Mouse (Mus musculus) skeletal muscle tissue, adult 2 months (tissue): ENCODE data around the gene Uspl1.

Source experiments
- DNase-seq: peaks from one replicate; pipeline ENCODE4 v3.0.0-alpha.2; 2012; ENCODE audit warnings: low read depth, low spot score

The Uspl1 gene

GRCm38 (mm10) chr5:149168051-149168450 lies 16.1 kb upstream of the Uspl1 start:
- DNase-seq: no peak

DNA sequence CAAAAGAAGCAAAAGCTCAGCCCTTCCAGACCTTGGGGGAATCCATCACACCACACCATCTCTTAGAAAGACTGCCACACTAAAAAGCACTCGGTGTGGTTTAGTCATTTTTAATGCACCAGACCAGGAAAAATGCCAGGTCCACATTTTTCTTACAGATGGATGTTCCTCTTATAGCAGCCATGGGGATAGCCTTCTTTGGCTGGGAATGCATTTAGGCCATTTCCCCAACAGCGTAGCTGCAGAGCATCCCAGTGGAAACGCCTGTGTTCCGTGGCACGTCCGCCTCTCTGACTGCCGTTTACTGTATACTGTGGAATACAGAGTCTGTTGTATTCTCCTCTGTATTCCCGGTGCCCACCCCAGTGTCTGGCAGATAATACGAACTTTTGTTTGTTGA lies 15.3 kb upstream of the Uspl1 start:
- no peak for DNase-seq

GRCm38 (mm10) chr5:149170841-149171588 lies 13.1 kb upstream of the Uspl1 start:
- DNase-seq: no peak

DNA sequence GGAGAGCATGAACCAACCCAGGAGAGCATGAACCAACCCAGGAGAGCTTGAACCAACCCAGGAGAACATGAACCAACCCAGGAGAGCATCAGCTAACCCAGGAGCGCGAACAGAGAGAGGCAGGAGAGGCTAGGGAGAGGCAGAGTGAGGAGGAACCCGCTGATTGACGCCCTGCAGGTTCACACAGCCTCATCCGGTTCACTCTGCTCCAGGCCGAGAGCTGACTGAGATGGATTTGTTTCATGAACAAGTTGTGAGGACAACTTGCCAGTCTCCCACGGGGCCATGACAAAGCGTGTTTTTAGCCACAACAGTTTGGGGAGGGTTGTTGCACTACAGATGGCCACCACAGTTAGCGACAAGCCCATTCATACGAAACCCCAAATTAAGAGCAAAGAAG lies 11.9 kb upstream of the Uspl1 start:
- no peak for DNase-seq

- DNase-seq: no peak
Measured at GRCm38 (mm10) chr5:149174527-149174926, 9.6 kb upstream of the Uspl1 start.

GRCm38 (mm10) chr5:149175736-149176135 lies 8.4 kb upstream of the Uspl1 start:
- DNase-seq: no peak

GRCm38 (mm10) chr5:149178095-149178494 lies 6.1 kb upstream of the Uspl1 start:
- no peak for DNase-seq

- DNase-seq: no peak
Measured at GRCm38 (mm10) chr5:149179826-149180225, 4.3 kb upstream of the Uspl1 start.

DNA sequence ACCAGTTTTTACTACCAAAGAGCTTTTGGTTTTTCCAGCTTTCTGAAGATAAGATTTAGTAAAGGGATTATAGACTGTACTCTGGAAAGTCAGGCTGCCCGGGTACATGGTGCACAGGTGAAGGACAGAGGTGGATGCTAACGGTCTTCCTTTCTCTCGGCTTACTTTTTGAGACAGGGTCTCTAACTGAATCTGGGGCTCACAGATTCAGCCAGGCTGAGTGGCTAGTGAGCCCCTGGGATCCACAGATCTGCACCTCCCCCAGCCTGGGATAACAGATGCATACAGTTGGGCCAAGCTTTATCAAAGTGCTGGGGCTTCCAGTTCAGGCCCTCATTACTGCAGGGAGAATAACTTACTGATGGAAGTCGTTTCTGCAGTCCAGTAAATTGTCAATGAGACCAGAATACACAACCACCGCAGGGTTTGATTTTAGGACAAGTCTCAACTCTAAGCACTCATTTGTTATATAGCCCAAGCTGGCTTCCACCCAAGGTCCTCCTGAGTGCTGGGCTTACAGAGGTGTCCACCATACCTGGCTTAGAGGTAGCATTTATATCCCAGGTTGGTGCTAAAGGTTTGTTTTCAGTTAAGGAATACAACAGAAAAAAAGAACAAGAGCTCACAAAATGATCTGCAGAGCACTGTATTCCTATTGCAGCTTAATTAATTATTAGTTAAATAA lies 1.8 kb upstream of the Uspl1 start:
- DNase-seq: no peak

GRCm38 (mm10) chr5:149183122-149183521 lies 1.0 kb upstream of the Uspl1 start:
- DNase-seq: no peak

DNA sequence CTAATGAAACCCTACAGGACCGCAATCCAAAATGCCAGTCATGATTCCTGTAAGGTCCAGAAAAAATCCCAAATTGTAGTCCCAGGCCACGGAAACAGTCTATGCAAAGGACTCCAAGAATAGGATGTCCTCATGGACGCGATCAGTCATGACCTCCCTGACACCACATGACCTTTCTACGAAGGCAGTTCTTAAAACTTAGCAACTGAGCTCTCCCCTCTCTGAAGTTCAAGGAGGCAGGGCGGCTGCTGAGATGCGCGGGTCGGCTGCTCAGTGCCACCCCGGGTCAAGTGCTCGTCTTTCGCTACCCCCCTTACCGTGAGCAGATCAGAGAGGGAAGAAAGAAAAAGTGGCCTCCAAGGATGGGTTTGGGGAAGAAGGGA lies 438 bp upstream of the Uspl1 start:
- peak; percentile 85 for DNase-seq

- DNase-seq: no peak
Measured at GRCm38 (mm10) chr5:149184844-149185186, 665 bp downstream of the Uspl1 start.

- DNase-seq: no peak
Measured at GRCm38 (mm10) chr5:149185806-149186205, 1.7 kb downstream of the Uspl1 start.

- DNase-seq: no peak
Measured at GRCm38 (mm10) chr5:149190160-149190559, 6.0 kb downstream of the Uspl1 start.

DNA sequence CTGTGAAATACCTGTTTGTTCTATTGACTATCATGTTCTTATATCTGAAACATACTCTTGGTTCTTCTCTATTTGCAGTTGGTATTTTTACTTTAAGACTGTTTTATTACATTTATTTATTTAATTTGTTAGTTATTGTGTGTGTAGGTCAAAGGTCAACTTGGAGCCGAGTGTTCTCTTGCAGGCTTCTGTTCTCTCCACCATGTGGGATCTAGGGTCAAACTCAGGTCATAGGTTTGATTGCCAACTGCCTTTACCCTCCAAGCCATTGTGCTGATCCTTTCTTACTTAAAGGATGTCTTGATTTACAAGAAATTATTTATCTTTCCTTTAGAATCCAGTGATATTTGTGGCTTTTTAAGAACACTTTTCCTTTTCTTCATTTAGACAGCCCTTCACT lies 12.5 kb downstream of the Uspl1 start:
- DNase-seq: no peak

DNA sequence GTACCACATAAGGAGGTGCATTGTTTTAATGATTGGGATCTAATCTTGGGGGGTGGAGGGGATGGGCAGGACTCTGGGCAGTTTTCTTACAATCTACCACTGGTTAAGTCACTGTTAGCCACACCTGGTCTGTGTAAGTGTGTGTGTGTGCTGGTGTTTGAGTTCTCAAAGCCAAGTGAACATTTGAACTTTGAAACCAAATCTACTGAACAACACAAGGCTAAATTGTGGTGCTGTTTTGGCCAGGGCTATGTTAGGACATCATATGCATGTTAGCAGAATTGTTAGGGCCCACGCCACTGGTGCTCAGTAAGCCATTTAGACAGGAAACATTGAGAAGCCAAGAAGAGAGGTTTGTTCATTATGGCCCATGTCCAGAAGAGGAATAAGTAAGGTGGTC lies 14.6 kb downstream of the Uspl1 start:
- DNase-seq: no peak

- DNase-seq: peak; percentile 46
Measured at GRCm38 (mm10) chr5:149202941-149203340, 18.8 kb downstream of the Uspl1 start.

DNA sequence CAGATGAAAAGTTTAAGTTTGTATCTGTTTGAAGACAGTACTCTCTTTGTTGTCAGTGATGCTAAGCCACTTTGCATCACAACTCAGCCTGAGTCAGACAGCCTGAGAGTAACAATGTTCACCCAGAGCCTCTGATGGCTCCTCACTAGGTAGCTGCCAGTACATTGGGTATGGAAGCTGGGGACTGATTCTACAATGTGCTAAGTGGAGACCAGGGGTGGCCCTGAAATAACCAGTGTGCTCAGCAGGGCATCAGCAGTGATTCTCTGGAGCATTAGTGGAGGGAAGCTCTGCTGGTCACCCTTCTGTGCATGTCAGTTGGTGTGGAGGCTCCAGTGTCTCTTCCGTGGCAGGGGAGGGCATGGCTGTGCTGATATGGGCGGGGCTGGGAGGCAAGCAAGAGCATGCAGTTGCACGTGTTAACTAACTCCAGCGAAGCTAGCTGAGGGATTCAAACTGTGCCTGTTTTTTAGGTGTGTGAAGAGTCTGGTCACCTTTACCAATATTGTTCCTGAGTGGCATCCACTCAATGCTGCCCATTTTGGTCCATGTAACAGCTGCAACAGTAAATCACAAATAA lies 19.7 kb downstream of the Uspl1 start:
- DNase-seq: no peak

GRCm38 (mm10) chr5:149204822-149205221 lies 20.7 kb downstream of the Uspl1 start:
- no peak for DNase-seq

DNA sequence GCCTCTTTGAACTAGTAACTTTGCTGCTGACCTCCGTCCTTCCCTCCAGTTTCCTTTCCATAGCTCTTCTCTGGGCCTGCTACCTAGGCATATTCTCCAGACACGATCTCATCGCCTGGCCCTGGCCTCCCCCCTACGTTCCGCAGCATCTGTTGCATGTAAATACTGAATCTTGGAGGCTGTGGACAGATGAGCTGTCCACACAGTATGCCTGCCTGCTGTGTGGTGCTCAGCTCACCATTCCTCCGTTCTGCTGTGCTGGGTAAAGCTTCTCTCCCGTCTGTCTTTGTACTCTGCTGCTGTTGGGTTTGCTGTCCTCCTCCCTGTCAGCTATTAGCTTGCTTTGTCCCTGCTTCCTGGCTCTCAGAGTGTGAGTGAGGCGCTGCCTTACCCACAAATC lies 21.1 kb downstream of the Uspl1 start:
- DNase-seq: no peak

DNA sequence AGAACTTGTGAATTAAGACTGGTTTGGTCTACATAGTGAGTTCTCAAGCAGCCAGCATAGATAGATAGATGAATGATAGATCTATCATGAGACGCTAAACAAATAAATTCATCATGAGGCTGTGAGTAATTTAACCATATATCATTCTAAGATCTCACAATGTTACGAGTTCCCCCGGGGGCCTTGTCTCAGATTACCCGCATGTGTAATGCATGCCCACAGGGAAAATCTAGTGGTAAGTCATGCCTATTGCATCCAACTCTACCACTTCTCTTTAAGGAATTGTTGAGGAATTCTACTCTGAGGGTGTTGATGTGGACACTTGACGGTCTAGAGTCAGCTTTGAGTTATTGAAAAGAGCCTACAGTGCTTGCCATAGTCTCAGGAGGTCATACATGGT lies 22.1 kb downstream of the Uspl1 start:
- DNase-seq: no peak

DNA sequence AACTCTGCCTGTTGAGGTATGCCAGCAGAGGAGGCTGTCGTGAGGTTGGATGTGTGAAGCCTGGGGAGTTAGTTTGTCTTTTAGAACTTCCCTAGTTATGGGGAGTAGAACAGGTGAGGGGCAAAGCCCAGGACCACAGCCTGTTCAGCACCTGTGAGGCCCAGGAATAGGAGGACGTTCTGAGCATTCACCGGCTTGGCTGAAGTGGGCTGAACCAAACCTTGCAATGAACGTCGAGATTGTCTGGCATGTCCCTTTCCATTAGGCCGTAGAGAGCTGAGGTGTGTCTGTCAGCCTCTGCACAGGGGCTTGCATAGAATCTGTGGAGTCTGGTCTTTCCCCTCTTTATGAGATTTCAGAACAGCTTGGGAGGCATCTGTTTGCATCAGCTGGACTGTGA lies 23.5 kb downstream of the Uspl1 start:
- no peak for DNase-seq

GRCm38 (mm10) chr5:149208776-149209175 lies 24.6 kb downstream of the Uspl1 start:
- no peak for DNase-seq
